Mouse (Mus musculus) heart, postnatal 25 days (tissue): Measurements from ENCODE around the gene Plekha5. TPM values are rescaled to one million over a fixed set of nuclear protein-coding genes. Genes with fewer than 3 reads are reported as not detected.

Experiments used
- DNase-seq: peaks from one replicate; pipeline ENCODE4 v3.0.0; 2022; ENCODE audit warnings: low spot score
- intact Hi-C: fragments of 180-260 bp; cut with DNase I; formaldehyde crosslinking; loops from one replicate; pipeline ENCODE4 v1.15.1; 2025
- total RNA-seq, 2 experiments: library from RNA; stranded (reverse); gene quantifications; 2 replicates each; pipeline ENCODE4 v1.2.3; 2021

Gene Plekha5
- total RNA-seq: 10 to 100 TPM; 27.2 to 31.0 TPM

DNA sequence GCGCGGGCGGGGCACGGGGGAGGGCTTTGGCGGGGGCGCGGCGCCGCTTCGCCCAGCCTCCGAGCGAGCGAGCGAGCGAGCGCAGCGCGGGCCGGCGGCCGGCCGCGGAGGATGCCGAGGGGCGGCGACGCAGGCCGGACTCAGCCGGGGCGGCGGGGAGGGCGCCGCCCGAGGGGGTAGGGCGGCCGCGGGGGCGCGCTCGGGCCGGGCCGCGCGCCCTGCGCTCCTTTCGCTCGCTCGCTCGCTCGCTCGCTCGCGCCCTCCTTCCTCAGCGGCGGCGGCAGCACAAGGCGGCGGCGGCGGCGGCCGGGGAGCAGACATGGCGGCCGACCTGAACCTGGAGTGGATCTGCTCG lies at the start of gene Plekha5:
Plekha5 (plus strand) TSS at position 209 of the 355 bp plus-strand sequence.
- DNase-seq: peak; percentile 31
- intact Hi-C loops: no loop called here

DNA sequence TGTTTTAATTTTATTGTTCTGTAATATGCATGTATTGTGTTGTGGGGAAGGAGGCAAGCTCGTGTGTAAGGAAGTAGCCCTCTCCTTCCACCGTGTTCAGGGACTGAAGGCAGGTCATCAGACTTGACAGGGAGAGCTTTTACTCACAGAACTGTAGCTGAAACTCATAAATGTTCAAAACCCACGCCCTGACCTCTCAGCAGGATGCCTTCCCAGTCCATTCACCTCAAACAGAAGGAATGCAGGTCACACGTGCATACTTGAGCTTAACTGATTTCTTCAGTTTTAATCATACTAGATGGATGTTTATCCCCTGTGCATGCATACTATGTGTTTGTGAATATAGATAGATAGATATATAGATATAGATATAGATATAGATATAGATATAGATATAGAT lies 48.2 kb upstream of the Plekha5 start:
- intact Hi-C loops: no loop called here
- DNase-seq: no peak

DNA sequence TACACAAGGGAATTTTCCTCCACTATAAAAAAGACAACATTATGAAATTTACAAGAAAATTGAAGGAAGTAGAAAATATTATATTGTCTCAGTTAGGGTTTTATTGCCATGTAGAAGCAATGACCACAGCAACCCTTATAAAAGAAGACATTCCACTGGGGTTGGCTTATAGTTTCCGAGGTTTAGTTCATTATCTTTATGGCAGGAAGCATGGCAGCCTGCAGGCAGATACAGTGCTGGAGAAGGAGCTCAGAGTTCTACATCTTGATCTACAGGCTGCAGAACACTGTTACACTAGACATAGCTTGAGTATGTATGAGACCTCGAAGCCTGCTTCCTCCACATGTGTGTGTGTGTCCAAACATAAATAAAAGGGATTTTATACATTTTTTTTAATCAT lies 43.3 kb upstream of the Plekha5 start:
- intact Hi-C loops: no loop called here
- DNase-seq: no peak

DNA sequence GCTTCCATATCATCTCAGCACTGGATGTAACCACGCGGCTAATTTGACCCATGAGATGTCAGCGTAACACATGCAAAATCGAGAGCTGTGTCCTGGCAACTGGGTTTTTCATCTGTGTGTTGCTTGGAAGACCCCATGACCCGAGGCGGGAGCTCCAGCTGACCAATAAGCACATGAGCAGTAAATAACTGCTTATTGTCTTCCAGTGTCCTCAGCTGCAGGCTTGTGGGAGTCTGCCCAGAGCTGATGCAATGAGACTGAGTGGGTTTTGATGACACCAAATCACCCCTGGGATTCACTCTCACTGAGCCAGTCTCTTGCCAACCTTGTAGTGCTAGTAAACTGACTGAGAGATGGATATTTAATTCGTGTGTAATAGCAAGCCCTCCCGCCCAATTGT lies 42.7 kb upstream of the Plekha5 start:
- DNase-seq: no peak
- intact Hi-C loops: no loop called here

DNA sequence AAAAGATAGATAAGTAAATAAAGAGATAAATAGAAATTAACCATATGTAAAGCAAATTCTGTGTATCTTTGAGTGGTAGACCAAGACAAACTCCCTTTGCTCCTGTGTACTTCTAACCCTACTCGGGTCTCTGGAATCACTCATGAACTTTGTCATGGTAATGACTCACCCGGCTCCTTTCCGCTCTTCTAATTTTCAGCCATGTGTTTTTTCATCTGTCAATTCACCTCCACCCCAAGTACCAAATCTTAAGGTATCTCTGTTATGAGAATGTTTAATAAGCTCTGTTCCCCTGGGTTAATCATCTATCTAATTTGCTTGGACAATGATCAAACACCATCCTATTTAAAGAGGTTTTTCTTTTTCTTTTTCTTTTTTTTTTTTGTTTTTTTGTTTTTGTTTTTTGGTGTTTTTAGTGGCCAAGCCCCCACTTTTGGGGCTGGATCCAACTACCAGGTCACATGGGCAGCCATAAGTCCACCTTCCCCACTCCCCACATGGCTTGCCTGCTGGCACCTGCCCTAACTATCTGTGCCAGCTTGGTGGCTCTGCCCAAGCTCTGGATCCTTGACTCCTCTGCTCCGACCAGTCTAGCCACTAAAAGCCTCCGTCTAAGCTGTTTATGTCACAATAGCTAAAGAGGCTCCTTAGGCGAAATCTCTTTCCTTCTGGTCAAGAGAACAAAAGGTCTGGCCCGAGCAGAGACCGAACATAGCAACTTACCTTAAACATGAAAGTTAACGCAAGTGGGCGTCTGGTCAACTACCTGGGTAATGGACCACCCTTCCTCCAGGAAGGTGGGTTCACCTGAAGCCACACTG lies 40.1 kb upstream of the Plekha5 start:
- intact Hi-C loops: no loop called here
- no peak for DNase-seq

DNA sequence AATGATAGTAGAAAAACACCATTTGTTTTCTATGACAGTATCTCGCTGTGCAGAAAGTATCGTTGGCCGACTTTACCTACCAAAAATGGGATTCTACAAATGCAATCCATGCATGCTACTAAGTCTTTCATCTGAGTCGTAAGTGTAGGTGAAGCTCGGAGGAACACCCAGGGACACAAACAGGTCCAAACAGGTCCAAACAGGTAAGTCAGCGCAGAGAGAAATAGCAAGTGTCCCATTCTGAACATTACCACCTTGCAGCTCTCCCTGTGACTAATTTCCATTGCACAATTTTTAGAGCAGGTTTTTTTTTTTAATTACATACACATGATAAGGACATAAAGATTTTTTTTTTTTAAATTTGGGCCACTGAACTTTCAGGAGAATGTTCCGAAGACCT lies 27.2 kb upstream of the Plekha5 start:
- intact Hi-C loops: no loop called here
- no peak for DNase-seq

DNA sequence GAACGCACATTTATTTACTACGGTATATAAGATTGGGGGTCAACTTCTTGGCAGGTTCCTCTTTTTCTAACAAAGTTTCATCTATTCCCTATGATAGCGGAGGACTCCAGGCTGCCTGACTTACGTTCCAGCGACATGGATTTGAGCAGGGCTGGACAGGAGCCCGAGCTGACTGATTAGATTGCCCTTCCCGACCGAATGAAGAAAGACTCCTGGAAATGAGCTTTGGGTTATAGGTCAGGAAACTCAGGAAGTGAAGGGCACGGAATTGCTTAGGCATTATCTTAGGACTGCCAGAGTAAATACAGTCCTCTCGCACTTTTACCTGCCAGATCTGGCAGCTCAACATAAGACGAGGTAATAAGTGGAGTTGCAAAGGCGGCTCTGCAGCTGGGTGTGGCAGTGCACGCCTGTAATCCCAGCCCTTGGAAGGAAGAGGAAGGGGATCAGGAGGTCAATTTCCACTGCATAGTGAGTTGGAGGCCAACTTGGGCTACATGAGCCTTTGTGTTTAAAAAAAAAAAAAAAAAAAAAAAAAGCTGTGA lies 21.0 kb upstream of the Plekha5 start:
- no peak for DNase-seq
- intact Hi-C loops: no loop called here

DNA sequence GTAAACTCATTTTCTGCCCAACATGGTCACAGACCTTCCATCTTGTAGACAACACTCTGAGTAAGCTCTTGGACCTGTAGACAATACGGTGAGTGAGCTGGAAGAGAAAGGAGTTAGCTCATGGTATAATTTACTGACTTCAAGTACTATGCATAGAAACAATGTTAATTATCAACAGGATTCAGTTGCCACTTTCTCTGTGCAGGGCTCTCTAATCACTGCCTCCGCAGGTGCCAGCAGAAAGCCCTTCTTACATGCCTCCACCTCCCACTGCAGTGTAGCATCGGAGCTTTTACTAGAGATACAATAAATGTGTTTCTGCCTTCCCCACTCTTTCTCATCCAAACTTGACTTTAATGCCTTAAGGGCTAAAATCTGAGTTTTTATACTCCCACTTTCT lies 11.9 kb upstream of the Plekha5 start:
- intact Hi-C loops: no loop called here
- DNase-seq: no peak

DNA sequence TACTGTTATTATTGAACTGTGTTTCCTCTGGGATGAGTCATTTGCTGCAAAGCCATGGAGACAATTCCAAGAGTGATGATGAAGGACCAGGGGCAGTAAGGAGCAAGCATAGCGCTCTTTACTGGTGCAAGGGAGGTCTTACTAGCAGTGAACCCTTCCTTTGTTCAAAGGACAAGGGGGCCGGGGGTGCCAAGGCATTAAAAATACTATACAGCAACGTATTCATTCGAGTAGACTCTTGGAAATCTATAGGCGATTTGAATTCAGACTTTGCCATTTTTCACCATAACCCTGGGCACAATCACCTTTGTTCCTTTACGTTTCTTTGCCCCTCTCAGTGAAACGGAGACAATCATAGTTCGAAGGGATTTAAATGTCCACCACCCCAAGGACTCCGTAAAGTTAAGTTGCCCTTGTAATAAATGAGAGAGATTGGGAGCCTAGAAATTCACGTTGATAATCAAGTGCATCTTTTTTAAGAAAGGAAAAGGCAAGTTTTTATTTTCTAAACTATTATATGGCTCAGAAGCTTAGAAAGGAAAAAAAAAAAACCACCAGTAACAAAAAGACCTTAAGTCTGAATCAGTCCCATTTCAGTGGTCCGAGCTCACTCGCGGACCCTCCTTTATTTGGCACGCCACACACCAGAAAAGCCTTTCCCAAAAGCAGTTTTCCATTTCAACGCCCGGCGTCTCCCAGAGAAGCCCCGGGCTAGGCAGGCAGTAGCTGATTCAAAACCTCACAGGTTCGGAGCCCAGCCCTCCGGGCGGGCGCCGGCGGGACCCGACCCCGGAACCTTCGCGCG lies 611 bp upstream of the Plekha5 start:
- DNase-seq: no peak
- intact Hi-C loops: no loop called here

DNA sequence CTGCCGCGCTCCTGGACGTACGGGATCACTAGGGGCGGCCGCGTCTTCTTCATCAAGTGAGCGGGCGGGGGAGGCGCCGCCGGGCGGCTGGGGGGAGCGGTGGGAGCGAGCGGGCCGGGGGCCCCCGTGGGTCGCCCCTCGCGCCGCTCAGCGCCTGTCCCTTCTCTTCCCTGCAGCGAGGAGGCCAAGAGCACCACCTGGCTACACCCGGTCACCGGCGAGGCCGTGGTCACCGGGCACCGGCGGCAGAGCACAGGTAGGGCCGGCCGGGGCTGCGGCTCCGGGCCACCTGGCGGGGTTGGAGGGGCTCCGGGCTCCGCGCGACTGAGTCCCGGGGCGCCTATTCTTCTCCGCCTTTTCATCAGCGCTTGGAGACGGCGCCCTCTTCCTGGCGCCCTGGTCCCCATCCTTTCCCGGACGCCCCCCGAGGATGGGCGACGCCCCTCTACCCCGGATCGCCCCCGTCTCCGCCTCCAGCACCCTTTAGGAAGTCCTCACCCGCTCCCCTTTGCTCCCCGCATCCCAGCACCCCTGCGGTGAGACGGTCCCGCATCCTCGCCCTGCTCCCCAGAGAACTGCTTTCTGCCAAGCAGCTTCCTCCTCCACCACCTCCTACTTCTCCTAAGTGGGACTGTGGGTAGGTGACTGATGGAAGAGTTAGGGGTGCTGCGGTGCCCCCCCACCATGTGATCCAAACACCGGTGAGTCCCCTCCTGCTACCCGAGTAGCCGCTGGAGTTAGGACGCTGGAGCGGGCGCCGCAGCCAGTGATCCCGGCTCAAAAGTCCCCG lies 542 bp downstream of the Plekha5 start:
- peak; percentile 4 for DNase-seq
- intact Hi-C loops: no loop called here

DNA sequence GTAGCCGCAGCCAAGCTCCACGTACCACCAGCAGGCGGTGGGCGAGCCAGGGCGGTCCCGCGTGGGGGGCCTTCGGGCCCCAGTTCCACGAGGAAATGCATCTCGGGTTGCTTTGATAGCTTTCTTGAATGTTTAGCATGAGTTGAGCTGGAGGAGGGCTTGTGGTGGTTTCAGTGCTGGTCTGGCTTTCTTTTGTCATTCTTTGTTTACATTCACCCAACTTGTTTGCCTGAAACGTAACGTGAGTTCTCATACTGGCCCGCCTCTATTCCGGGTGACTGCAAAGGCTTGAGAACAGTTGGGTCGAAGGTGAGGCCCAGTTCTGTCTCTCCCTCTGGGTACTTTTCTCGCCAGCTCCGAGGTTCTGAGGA lies 1.1 kb downstream of the Plekha5 start:
- intact Hi-C loops: no loop called here
- no peak for DNase-seq

DNA sequence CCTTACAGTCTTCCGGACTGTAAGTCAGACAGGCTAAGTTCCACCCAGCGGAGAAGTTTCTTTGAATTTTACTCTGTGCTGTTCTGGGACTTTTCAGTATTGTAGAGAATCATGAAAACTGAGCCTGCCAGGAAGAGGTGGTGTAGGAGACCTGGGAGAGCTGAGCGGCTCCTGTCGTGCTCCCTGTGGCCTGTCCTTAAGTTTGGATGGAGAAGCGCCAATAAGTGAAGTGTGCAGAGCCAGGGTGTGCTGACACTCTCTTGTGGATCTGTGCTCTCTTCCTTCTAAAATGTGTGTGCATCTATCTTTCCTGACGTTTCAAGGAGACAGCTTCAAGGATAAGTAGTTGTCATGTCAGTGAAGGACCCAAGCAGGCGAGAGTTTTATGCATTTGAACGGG lies 5.4 kb downstream of the Plekha5 start:
- intact Hi-C loops: no loop called here
- DNase-seq: no peak

DNA sequence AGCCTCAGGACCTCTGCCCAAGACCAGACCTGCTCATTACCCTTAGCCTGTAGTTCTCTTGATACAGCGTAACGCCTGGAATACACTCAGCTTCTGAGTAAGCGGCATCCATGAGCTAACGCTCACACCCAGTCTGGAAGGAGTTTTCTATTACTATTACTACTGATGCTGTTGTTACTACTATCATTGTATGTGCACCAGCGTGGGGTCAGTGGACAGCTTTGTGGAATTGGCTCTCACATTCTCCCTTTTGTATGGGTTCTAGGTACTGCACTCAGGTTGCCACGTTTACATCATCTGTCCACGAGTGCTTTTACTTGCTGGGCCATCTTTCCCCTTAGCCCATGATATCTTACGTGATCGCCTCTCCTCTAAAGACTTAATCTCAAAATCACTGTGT lies 8.5 kb downstream of the Plekha5 start:
- no peak for DNase-seq
- intact Hi-C loops: no loop called here

DNA sequence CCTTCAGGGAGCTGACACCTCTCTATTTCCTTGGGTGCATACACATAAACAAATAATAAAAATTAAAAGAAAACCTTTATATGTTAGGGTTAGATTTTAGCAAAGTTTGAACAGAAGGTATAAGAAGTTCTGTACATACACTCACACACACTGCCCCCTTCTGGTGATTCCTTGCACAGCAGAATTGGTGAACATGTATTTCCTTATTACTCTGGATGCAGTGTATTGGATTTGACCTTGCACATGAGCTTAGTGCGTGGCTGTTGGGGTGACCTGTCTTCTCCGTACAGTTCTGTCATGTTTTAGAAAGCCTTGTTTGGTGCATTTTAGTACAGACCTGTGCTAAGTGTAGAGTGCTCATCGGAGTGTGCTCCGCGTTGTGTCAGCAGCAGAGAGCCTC lies 19.5 kb downstream of the Plekha5 start:
- no peak for DNase-seq
- intact Hi-C loops: loop anchor here (2.0 kb wide), 1 partner anchor 569 kb away; no protein-coding TSS in a partner anchor

DNA sequence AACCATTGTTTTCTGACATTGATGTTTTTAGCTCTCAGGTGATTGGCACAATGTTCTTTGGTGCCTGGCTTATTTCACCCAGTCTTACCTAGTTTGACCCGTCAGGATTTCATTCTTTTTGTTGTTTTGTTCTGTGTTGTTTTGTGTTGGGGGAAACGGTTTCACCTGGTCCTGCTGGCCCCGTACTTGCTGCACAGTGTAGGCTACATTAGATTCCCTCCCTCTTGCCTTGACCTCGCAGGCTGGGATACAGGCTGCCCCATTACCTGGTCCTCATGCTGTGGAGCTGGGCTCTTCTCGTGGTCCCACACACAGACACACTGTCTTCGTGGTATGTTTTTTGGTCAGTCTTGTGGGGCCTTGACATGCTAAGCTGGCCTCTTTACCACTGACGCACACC lies 20.3 kb downstream of the Plekha5 start:
- intact Hi-C loops: no loop called here
- DNase-seq: no peak

DNA sequence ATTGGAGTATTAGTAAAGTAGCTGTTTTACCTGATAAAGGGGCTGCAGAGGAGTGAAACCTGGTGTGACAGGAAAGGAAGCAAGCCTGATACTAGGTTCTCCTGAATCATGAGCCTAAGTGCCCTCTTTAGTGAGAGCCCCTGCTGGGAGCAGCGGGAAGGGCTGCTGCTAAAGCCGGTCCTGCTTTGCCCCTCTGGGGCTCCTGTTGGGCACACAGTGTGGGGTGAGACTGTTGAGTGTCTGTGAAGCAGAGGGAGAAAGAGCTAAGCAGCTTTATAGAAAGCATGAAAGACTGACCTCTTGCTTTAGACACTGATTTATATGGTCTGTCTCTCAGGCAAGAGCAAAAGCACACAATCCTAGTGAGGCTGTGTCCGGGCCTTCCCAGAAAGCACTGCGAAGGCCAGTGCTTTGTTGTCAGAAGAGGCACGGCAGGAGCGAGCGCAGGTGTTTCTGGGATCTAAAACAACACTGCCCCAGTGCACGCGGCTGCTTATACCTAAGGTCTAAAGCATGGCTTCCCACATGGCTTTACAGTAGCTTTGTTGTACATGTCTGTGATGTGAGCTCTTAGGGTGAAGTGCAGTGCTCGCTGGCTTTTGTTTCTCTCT lies 21.1 kb downstream of the Plekha5 start:
- DNase-seq: no peak
- intact Hi-C loops: no loop called here

DNA sequence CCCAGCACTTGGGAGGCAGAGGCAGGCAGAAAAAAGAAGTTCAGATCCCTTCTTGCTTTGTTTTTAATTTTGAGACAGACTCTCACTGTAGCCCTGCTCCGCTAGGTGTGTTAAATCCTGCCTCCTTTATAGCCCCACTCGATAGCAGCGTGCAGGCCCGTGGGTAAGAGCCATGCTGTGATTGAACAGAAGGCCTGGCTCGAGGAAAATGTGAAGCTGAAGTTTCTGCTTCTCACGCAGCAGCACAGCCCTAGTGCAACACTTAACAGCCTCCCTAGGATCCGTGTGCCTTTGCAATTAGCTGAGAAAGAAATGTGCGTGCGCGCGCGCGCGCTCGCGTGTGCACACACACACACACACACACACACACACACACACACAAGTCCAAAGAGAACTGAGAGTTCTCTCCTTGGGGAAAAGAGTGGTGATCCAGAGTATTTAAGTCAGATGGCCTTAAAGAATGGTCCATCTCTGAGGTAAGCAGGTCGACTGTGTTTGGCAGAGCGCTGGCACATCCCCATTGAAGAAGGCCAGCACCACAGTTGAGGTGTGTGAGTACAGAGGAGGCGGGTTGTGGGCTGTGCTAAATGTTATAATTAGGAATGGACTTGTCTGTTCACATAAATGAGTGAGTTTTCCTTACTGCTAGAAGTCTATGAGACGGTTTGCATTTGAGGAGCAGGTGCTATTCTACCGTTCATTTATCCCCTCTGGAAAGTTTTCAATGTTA lies 24.3 kb downstream of the Plekha5 start:
- no peak for DNase-seq
- intact Hi-C loops: no loop called here

DNA sequence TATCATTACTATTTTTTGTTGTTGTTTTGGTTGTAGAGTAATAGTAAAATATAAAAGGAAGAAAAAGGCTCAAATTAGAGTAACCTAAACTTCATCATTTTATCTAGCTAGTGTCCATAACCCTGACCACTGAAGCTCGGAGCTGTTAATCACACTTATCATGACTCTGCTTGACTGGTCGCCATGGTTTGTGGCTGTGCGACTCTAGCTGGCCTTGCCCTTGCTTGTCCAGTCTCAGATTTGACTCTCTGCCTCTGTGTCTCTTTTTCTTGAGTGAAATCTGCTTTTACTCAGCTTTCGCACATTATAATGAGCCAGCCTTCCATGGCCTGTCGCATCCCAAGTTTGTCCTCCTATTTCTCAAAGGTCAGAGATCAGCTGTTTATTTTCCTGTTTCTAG lies 26.8 kb downstream of the Plekha5 start:
- no peak for DNase-seq
- intact Hi-C loops: no loop called here

DNA sequence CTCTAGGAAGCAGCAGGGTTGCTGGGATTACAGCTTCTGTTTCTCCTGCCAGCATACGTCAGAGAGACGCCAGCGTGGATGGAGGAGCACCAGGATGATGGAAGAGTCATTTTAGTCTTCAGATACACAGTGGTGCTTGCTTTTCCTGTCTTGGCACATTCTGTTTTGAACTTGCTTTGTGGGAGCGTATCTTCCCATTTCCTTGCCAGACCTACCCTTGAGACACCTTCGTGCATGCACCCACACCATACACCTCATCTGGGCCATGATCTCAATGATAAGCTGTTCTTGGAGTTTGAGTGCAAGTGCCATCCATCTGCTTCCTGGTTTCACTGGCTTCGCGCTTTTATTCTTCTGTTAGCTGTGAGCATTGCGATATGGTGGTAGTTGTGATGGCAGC lies 28.9 kb downstream of the Plekha5 start:
- intact Hi-C loops: no loop called here
- no peak for DNase-seq
